Mouse (Mus musculus) retina, adult 2 months (tissue): ENCODE results near the gene Baiap2.

ENCODE experiments used
- DNase-seq: peaks from one replicate; pipeline ENCODE4 v3.0.0-alpha.2; 2012; ENCODE audit warnings: low read depth, low spot score

The Baiap2 gene

GRCm38 (mm10) chr11:119919897-119920296 is 22.7 kb upstream of the Baiap2 start:
- no peak for DNase-seq

- DNase-seq: no peak
These were observed 21.9 kb upstream of the Baiap2 start for GRCm38 (mm10) chr11:119920668-119921067.

- DNase-seq: no peak
These were observed 17.4 kb upstream of the Baiap2 start for GRCm38 (mm10) chr11:119925176-119925575.

DNA sequence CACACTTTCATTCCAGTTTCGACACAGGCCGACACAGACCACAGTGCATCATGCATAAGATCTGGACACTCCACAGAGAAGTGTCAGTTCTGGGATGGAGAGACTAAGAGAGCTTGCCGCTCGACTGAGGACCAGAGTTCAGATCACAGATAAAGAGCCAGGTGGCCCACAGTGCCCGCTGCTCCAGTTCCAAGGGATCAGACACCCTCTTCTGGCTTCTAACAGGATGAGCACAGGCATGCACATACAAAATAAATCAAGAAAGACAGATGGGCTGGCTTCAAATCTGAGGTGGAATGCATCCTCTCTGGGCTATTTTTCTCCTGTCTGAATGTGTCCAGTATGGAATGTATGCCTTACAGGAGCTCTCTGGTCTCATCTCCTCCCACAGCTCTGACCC is 15.8 kb upstream of the Baiap2 start:
- no peak for DNase-seq

- no peak for DNase-seq
These were observed 14.4 kb upstream of the Baiap2 start for GRCm38 (mm10) chr11:119928023-119928681.

GRCm38 (mm10) chr11:119929603-119930265 is 12.8 kb upstream of the Baiap2 start:
- DNase-seq: no peak

DNA sequence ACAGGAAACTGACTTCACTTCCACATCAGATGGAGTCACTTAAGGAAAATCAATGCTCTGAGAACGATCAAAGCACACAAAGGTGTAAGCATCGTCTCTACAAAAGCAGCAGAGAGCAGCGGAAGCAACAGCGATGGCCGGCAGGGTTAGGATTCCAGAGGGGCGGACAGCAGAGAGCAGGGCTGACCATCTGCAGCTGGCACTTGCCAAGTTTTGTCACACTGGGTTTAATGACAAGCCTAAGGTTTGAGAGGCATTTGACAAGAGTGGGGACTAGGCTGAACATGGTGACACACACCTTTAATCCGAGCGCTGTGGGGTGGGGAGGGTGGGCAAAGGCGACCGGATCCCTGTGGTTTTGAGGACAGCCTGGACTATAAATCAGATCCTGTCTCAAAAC is 10.8 kb upstream of the Baiap2 start:
- no peak for DNase-seq

- DNase-seq: no peak
These were observed 9.4 kb upstream of the Baiap2 start for GRCm38 (mm10) chr11:119933142-119933541.

DNA sequence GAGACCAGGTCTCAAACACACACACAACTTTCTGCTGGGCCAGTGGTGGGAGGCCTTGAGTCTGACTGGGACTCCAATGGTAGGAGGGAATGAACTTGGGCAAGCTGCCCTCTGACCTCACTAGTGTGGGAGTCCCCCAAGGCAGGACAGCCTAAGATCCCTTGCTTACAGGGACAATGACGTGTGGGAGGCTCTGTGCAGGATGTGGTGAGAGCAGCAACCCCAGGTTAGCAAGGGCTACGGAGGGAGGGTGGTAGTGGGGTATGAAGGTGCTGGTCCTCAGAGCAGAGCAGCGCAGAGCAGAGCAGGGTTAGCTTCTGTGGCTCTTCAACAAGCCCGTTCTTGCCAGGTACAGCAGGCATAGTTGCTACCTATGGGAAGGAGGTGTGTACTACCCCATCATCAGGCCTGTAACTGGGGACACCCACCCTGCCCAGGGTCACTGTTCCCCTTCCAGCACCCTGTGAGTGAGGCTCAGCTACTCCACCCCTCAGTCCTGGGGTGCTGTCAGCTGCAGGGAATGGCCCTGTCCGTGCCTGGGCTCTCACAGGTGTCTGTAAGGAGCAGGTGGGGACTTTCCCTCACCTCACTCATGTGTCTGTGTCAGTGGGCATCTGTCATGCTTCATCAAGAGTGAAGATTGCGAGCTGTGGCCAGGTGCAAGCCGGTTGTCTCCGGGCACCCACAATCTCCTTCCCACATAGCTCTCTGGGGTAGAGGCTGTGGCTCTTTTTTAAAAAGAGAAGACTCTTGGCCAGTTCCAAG is 8.6 kb upstream of the Baiap2 start:
- no peak for DNase-seq

GRCm38 (mm10) chr11:119934773-119935172 is 7.8 kb upstream of the Baiap2 start:
- DNase-seq: no peak

- DNase-seq: peak; percentile 39
These were observed 7.1 kb upstream of the Baiap2 start for GRCm38 (mm10) chr11:119935457-119935856.

GRCm38 (mm10) chr11:119936456-119936855 is 6.1 kb upstream of the Baiap2 start:
- no peak for DNase-seq

GRCm38 (mm10) chr11:119937216-119937615 is 5.3 kb upstream of the Baiap2 start:
- no peak for DNase-seq

GRCm38 (mm10) chr11:119937772-119938502 is 4.6 kb upstream of the Baiap2 start:
- DNase-seq: no peak

GRCm38 (mm10) chr11:119939073-119939710 is 3.4 kb upstream of the Baiap2 start:
- no peak for DNase-seq

- DNase-seq: no peak
These were observed 2.9 kb upstream of the Baiap2 start for GRCm38 (mm10) chr11:119939711-119940106.

- no peak for DNase-seq
These were observed 2.4 kb upstream of the Baiap2 start for GRCm38 (mm10) chr11:119940142-119940541.

- no peak for DNase-seq
These were observed 769 bp upstream of the Baiap2 start for GRCm38 (mm10) chr11:119941794-119942193.

- no peak for DNase-seq
These were observed 299 bp upstream of the Baiap2 start for GRCm38 (mm10) chr11:119942201-119942726.

- no peak for DNase-seq
These were observed 945 bp downstream of the Baiap2 start for GRCm38 (mm10) chr11:119943428-119943988.

DNA sequence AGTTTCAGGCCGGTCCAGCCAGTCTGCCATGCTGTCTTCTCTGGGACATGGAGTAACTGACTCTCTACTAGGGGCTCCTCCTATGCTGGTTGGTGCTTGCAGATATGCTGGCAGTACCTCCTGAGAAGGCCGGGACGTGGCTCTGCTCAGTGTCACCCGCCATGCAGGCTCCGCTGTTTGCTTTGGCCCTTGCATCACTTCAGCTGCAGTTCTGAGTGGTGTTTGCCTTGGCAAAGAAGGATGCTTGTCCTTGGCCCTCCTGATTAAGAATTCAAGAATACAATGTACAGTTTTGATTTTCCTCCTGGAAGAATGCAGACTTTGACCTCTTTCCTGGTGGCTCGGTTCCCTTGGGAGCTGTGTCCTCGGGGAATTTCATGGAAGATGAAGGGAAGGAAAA is 2.8 kb downstream of the Baiap2 start:
- no peak for DNase-seq
